Mouse (Mus musculus) embryonic facial prominence, embryonic 14.5 days (tissue): ENCODE results near the gene Crlf1. TPM values are rescaled to one million over a fixed set of nuclear protein-coding genes. Genes with fewer than 3 reads are reported as not detected.
"Not testable (repeated sequence)": the region's sequence is repeated elsewhere in the genome, so short reads cannot be mapped to it uniquely, and the experiment has no call there.

Experiments used
- ATAC-seq: fragments of 200-750 bp; cut with Nextera tagmentation; 2 replicates; pipeline ENCODE4 v1.8.0; 2017; ENCODE audit warnings: low read depth, moderate number of reproducible peaks, moderate TSS enrichment
- DNase-seq: peaks from one replicate; pipeline ENCODE4 v3.0.0-alpha.2; 2015; ENCODE audit warnings: low spot score
- H3K27ac ChIP-seq: fragments of 300-500 bp; sonication (generic); replicated peaks from 2 replicates; pipeline ENCODE4 v1.5.1; 2014; ENCODE audit warnings: low read depth, mild to moderate bottlenecking, low read length, moderate library complexity
- H3K27me3 ChIP-seq: fragments of 300-500 bp; sonication (generic); replicated peaks from 2 replicates; pipeline ENCODE4 v1.6.1; 2014; ENCODE audit warnings: low read length; ENCODE audit not compliant: control insufficient read depth, insufficient read depth
- H3K36me3 ChIP-seq: fragments of 300-500 bp; sonication (generic); 2 replicates; pipeline ENCODE4 v1.6.1; 2014; ENCODE audit warnings: low read length, mixed read lengths; ENCODE audit not compliant: control insufficient read depth, insufficient read depth
- H3K4me1 ChIP-seq: fragments of 300-500 bp; sonication (generic); 2 replicates; pipeline ENCODE4 v1.6.1; 2014; ENCODE audit warnings: antibody characterized with exemption, low read length; ENCODE audit not compliant: control insufficient read depth, insufficient read depth
- H3K4me2 ChIP-seq: fragments of 300-500 bp; sonication (generic); 2 replicates; pipeline ENCODE4 v1.6.1; 2014; ENCODE audit warnings: low read depth, mild to moderate bottlenecking, low read length, moderate library complexity, mixed read lengths
- H3K4me3 ChIP-seq: fragments of 300-500 bp; sonication (generic); 2 replicates; pipeline ENCODE4 v1.5.1; 2014; ENCODE audit warnings: low read depth, mild to moderate bottlenecking, low read length
- H3K9ac ChIP-seq: fragments of 300-500 bp; sonication (generic); 2 replicates; pipeline ENCODE4 v1.6.1; 2014; ENCODE audit warnings: low read depth, mild to moderate bottlenecking, low read length, moderate library complexity, mixed read lengths
- H3K9me3 ChIP-seq: fragments of 300-500 bp; sonication (generic); 2 replicates; pipeline ENCODE4 v1.6.1; 2016; ENCODE audit warnings: low read length; ENCODE audit not compliant: control insufficient read depth
- WGBS: fragments of 180-500 bp; shearing (Covaris S2); extraction: QIAGEN DNeasy Blood & Tissue Kit; methylation state at CpG from one replicate; pipeline ENCODE4 v1.1.7; 2014; 5-methylcytosine and 5-hydroxymethylcytosine counted together
- polyA plus RNA-seq: library from polyadenylated mRNA; unstranded; fragments of >200 nt; fragmentation: Nextera tagmentation; extraction: Ambion mirVana; gene quantifications from 2 replicates; pipeline ENCODE4 v1.2.1, GENCODE M21; 2014

Crlf1 gene
- polyA plus RNA-seq, 1 experiment from 2014 or later, result 68.1 TPM

- Histone ChIP-seq H3K9ac (peak within 1 kb of the TSS; percentile 81), H3K36me3 (peaks cover 30% of the 10 kb centered on the region), H3K4me2 (peak within 1 kb of the TSS; percentile 63), H3K4me3 (peak within 1 kb of the TSS; percentile 59), H3K4me1 (peaks cover 35% of the 10 kb centered on the region), H3K9me3 (no peaks in the 10 kb centered on the region), H3K27me3 (peaks cover 19% of the 10 kb centered on the region), H3K27ac (peak within 1 kb of the TSS; percentile 87)
- DNase-seq, result peak; percentile 97
- ATAC-seq, result peak; percentile 86
- 2% methylated on average over 31 of the region's 40 CpGs for WGBS
These were observed 13.5 kb downstream of the Crlf1 start, which contains the start of gene Rex1bd for GRCm38 (mm10) chr8:70506328-70507026. TSS of gene Rex1bd (minus strand) at chr8:70506752.

DNA sequence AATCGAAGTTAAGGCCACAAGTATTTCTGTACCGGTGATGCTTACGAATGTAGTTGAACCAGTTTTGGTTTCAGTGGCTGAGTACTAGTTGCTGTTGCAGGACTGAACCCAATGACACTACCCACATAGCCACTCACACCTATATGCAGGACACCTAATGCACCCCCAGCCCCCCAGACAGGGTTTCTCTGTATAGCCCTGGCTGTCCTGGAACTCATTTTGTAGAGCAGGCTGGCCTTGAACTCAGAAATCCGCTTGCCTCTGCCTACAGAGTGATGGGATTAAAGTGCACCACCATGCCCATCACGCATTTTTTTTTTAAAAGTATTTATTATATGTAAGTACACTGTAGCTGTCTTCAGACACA lies 14.1 kb downstream of the Crlf1 start:
- WGBS, result 55% methylated on average over 5 of the region's 5 CpGs
- ATAC-seq (no peak), DNase-seq (no peak)
- Histone ChIP-seq H3K9me3 (no peaks in the 10 kb centered on the region), H3K27me3 (peaks cover 14% of the 10 kb centered on the region), H3K4me1 (peaks cover 33% of the 10 kb centered on the region), H3K4me2 (peak overlapping the region; percentile 63; the same call in 1 of the 2 replicates), H3K9ac (no peak overlapping the region), H3K27ac (peak overlapping the region; percentile 87), H3K36me3 (peaks cover 31% of the 10 kb centered on the region), H3K4me3 (no peak overlapping the region)

GRCm38 (mm10) chr8:70509281-70509952 lies 16.5 kb downstream of the Crlf1 start:
- H3K27ac ChIP-seq, result peak overlapping the region; percentile 96
- peak overlapping the region; percentile 97 for H3K4me3 ChIP-seq
- DNase-seq (no peak), ATAC-seq (no peak)
- peak overlapping the region; percentile 97 for H3K4me2 ChIP-seq
- peak overlapping the region; percentile 99 for H3K9ac ChIP-seq
- no peaks in the 10 kb centered on the region for H3K27me3 ChIP-seq
- peaks cover 22% of the 10 kb centered on the region for H3K4me1 ChIP-seq
- peaks cover 33% of the 10 kb centered on the region for H3K36me3 ChIP-seq
- H3K9me3 ChIP-seq, result no peaks in the 10 kb centered on the region
- 8% methylated on average over 25 of the region's 25 CpGs for WGBS

- DNase-seq, result peak; percentile 98
- H3K4me1 ChIP-seq, result peaks cover 13% of the 10 kb centered on the region
- H3K9me3 ChIP-seq, result no peaks in the 10 kb centered on the region
- under 1% methylated on average over 68 of the region's 74 CpGs for WGBS
- H3K27ac ChIP-seq, result peak within 1 kb of the TSS; percentile 96
- peak within 1 kb of the TSS; percentile 97 for H3K4me2 ChIP-seq
- H3K9ac ChIP-seq, result peak within 1 kb of the TSS; percentile 99
- peaks cover 38% of the 10 kb centered on the region for H3K36me3 ChIP-seq
- ATAC-seq, result peak; percentile 87
- no peaks in the 10 kb centered on the region for H3K27me3 ChIP-seq
- H3K4me3 ChIP-seq, result peak within 1 kb of the TSS; percentile 97
These were observed 17.4 kb downstream of the Crlf1 start, which contains the start of gene Uba52 for GRCm38 (mm10) chr8:70510228-70510915. TSS of gene Uba52 (minus strand) at chr8:70510801.

DNA sequence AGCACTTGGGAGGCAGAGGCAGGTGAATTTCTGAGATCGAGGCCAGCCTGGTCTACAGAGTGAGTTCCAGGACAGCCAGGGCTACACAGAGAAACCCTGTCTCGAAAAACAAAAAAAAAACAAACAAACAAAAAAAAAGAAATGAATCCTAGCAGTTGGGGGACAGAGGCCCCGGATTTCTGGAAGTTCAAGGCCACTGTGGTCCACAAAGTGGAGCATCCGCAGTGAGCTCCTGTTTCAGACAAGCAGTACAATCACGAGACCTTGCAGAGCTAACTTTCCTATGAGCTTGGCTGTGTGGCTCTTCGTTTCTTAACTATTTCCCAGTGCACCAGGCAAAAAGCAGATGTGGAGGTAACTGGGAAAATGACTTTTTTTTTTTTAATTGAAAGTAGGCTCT lies 18.2 kb downstream of the Crlf1 start:
- not testable (repeated sequence) for H3K27ac ChIP-seq

GRCm38 (mm10) chr8:70511770-70512169 lies 18.8 kb downstream of the Crlf1 start:
- Histone ChIP-seq H3K27me3 (no peaks in the 10 kb centered on the region), H3K4me2 (0 out of 2 replicates have a peak overlapping the region, but pooled peaks have one; percentile 97), H3K4me1 (peaks cover 7% of the 10 kb centered on the region), H3K9me3 (no peaks in the 10 kb centered on the region), H3K27ac (no peak overlapping the region), H3K36me3 (peaks cover 46% of the 10 kb centered on the region), H3K9ac (no peak overlapping the region), H3K4me3 (no peak overlapping the region)
- ATAC-seq, result no peak
- no peak for DNase-seq
- 91% methylated on average over 2 of the region's 2 CpGs for WGBS

More for the DNA sequence above, 18.2 kb downstream of the Crlf1 start:
- 84% methylated on average over 6 of the region's 6 CpGs for WGBS
- peak overlapping the region; percentile 97 for H3K4me2 ChIP-seq
- DNase-seq, H3K27me3 ChIP-seq, ATAC-seq, H3K9me3 ChIP-seq, H3K4me1 ChIP-seq, H3K9ac ChIP-seq: not testable (repeated sequence)
- peak overlapping the region; percentile 97 for H3K4me3 ChIP-seq
- H3K36me3 ChIP-seq, result peaks cover 42% of the 10 kb centered on the region

- no peaks in the 10 kb centered on the region for H3K9me3 ChIP-seq
- no peak overlapping the region for H3K9ac ChIP-seq
- H3K4me1 ChIP-seq, result peaks cover 7% of the 10 kb centered on the region
- ATAC-seq (no peak), DNase-seq (no peak)
- WGBS, result 91% methylated on average over 11 of the region's 11 CpGs
- H3K27me3 ChIP-seq, result no peaks in the 10 kb centered on the region
- peaks cover 41% of the 10 kb centered on the region for H3K36me3 ChIP-seq
- H3K4me3 ChIP-seq, result no peak overlapping the region
- H3K4me2 ChIP-seq, result no peak overlapping the region
- H3K27ac ChIP-seq, result no peak overlapping the region
These were observed 19.4 kb downstream of the Crlf1 start for GRCm38 (mm10) chr8:70512253-70512903.

- Histone ChIP-seq H3K4me1 (peaks cover 7% of the 10 kb centered on the region), H3K9me3 (no peaks in the 10 kb centered on the region), H3K4me3 (no peak overlapping the region), H3K27ac (no peak overlapping the region), H3K27me3 (no peaks in the 10 kb centered on the region), H3K36me3 (peaks cover 31% of the 10 kb centered on the region), H3K4me2 (no peak overlapping the region), H3K9ac (no peak overlapping the region)
- 62% methylated on average over 2 of the region's 2 CpGs for WGBS
- DNase-seq, result no peak
- no peak for ATAC-seq
These were observed 20.5 kb downstream of the Crlf1 start for GRCm38 (mm10) chr8:70513441-70513840.
